Mouse (Mus musculus): ENCODE measurements around the gene Cyfip2.

DNA sequence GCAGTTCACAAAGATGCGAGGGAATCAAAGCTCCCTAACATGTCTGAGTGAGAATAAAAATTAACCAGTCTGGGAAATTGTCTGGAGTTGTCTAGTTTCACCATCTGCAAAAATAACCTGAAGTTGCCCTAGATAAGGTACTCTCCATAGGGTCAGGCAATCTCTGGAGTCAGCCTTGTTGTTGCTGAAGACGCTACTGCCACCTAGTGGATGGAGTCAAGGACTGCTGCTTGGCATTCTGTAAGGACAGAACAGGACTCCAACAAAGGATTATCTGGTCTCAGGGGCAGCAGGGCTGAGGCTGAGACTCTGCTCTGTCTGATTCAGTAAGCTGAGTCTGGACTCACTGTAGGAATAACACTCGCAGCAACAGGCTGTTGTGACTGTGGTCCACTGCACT lies 97.3 kb downstream of the Cyfip2 start:
- TF ChIP-seq POLR2A (IDR thresholded peaks at IDR 0.05; ENCODE audit: borderline replicate concordance, extremely low read depth, insufficient read depth, insufficient read length, poor library complexity, severe bottlenecking) (no peak), CTCF (IDR thresholded peaks at IDR 0.05; ENCODE audit: borderline replicate concordance, extremely low read depth, insufficient read depth, insufficient read length) (peak; percentile 93)

Data from brain, embryonic 14.5 days (tissue).